In the genomic region with DNA sequence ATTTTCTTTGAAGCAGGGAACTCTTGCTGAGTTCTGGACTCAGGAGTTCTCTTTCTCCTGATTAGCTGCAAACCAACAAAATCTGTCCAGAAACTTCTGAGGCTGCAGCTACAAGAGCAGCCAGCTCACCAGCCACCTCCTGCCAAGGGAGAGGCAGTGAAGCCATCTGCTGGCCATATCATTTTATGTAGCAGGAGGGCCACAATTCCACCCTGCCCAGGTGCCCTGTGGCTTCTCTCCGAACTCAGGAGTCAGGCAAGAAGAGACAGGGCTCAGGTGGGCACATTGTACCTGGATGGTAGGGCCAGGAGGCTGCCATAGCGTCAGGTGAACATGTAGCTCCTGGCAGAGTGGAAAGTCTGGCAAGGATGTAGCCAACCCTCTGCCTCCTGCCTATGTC, we compare ENCODE assay signal across 18 mouse cellular contexts.
DNase-seq lines count a peak whose midpoint lies in the region; ATAC-seq and TF ChIP-seq lines count a peak whose summit lies in the region.
"Had no signal": no experiment of that assay in that cellular context is flagged by ENCODE, and none has a peak within 500 bp of the region (broad histone marks: within the 10 kb centered on the region; RNA-seq: fewer than 3 reads in every experiment).

No protein-coding gene starts in this region.

- no peak for DNase-seq in cerebellum, postnatal 4 days (ENCODE audit: low spot score in 2 of 2)
- DNase-seq in layer of hippocampus, adult 2 months (ENCODE audit: low spot score in 2 of 2): no peak
- no peak for DNase-seq in layer of hippocampus, adult 8-10 months (ENCODE audit: low spot score in 2 of 2)
- peak; percentile 74 for DNase-seq in cerebellum, adult 11-12 months
- peak; percentile 65 to 71 for DNase-seq in cerebellum, postnatal 36 days
- DNase-seq in layer of hippocampus, adult 18-20 months (ENCODE audit: low spot score in 2 of 2): no peak
- DNase-seq: adrenal gland, postnatal 36 days; heart, adult 18-20 months; kidney, adult 9 months; spleen, adult 18-20 months; thymus, postnatal 4 days had no signal

- peak; percentile 32; the same call in 1 of the 2 replicates for TF ChIP-seq CTCF in layer of hippocampus, adult 2 months (conservative IDR thresholded peaks at IDR 0.05)

- peak; percentile 83 for ATAC-seq in cerebellum, adult (ENCODE audit: insufficient number of reproducible peaks, low FRiP score, low TSS enrichment)
- ATAC-seq in megakaryocyte, adult 5-6 weeks (ENCODE audit: poor library complexity, severe bottlenecking): no peak
- ATAC-seq: liver, embryonic 12.5 days; lung, postnatal 0 days had no signal

- H3K4me3 ChIP-seq in layer of hippocampus, adult 2 months: no peak overlapping the region
- H3K4me3 ChIP-seq: embryonic facial prominence, embryonic 13.5 days; liver, embryonic 12.5 days; neural tube, embryonic 15.5 days; stomach, embryonic 15.5 days had no signal

- no peak overlapping the region for H3K27ac ChIP-seq in layer of hippocampus, adult 2 months
- H3K27ac ChIP-seq: embryonic facial prominence, embryonic 13.5 days; liver, embryonic 12.5 days; neural tube, embryonic 15.5 days; stomach, embryonic 15.5 days had no signal

Comparison
In these comparisons a context has a peak if more than half of its experiments do, and no peak if none do; other contexts are left out.
1. DNase-seq: peak in cerebellum, adult 11-12 months (single experiment) and cerebellum, postnatal 36 days (2 of 2); none in cerebellum, postnatal 4 days (0 of 2), layer of hippocampus, adult 2 months (0 of 2), layer of hippocampus, adult 8-10 months (0 of 2) and layer of hippocampus, adult 18-20 months (0 of 2).